Mouse (Mus musculus) liver, postnatal 0 days (tissue): ENCODE measurements at regions not wholly inside any gene's neighbourhood (a gene's known extent, or its start where the extent isn't known, plus 50 kb on each side); places are given as distances from the start of the nearest gene placed in this dataset.

Source experiments
- ATAC-seq: fragments of 200-750 bp; cut with Nextera tagmentation; 2 replicates; pipeline ENCODE4 v1.8.0; 2017; ENCODE audit warnings: mild to moderate bottlenecking, moderate library complexity
- DNase-seq: peaks from one replicate; pipeline ENCODE4 v3.0.0-alpha.2; 2016
- H3K27ac ChIP-seq: fragments of 300-500 bp; sonication (generic); 2 replicates; pipeline ENCODE4 v1.5.1; 2014; ENCODE audit warnings: antibody characterized with exemption, moderate library complexity, mild to moderate bottlenecking, low read depth
- H3K27me3 ChIP-seq: fragments of 300-500 bp; sonication (generic); 2 replicates; pipeline ENCODE4 v1.6.1; 2014; ENCODE audit warnings: low read length, control low read depth, mixed read lengths; ENCODE audit not compliant: insufficient read depth
- H3K36me3 ChIP-seq: fragments of 300-500 bp; sonication (generic); replicated peaks from 2 replicates; pipeline ENCODE4 v1.6.1; 2014; ENCODE audit warnings: mild to moderate bottlenecking, control low read depth, low read length, moderate library complexity, mixed read lengths; ENCODE audit not compliant: insufficient read depth
- H3K4me1 ChIP-seq: fragments of 300-500 bp; sonication (generic); 2 replicates; pipeline ENCODE4 v1.6.1; 2014; ENCODE audit warnings: antibody characterized with exemption, mild to moderate bottlenecking, control low read depth; ENCODE audit not compliant: insufficient read depth
- H3K4me2 ChIP-seq: fragments of 300-500 bp; sonication (generic); 2 replicates; pipeline ENCODE4 v1.6.1; 2014; ENCODE audit warnings: low read depth, mild to moderate bottlenecking, low read length, moderate library complexity, mixed read lengths
- H3K4me3 ChIP-seq: fragments of 300-500 bp; sonication (generic); 2 replicates; pipeline ENCODE4 v1.5.1; 2014; ENCODE audit warnings: low read depth, low read length
- H3K9ac ChIP-seq: fragments of 300-500 bp; sonication (generic); replicated peaks from 2 replicates; pipeline ENCODE4 v1.6.1; 2014; ENCODE audit warnings: mild to moderate bottlenecking, moderate library complexity
- H3K9me3 ChIP-seq: fragments of 300-500 bp; sonication (generic); 2 replicates; pipeline ENCODE4 v1.6.1; 2016; ENCODE audit warnings: mild to moderate bottlenecking, control low read depth, low read length, mixed read lengths
- CTCF ChIP-seq: sonication (generic); IDR thresholded peaks from 2 replicates; pipeline ENCODE4 v1.5.1; 2016; ENCODE audit warnings: antibody characterized with exemption, low read depth
- EP300 ChIP-seq: IDR thresholded peaks from 2 replicates; pipeline ENCODE4 v1.6.1; 2016; ENCODE audit warnings: antibody characterized with exemption, low read depth, mild to moderate bottlenecking
- WGBS: fragments of 180-500 bp; shearing (Covaris S2); extraction: QIAGEN DNeasy Blood & Tissue Kit; methylation state at CpG from one replicate; pipeline ENCODE4 v1.1.7; 2014; ENCODE audit not compliant: insufficient replicate concordance; 5-methylcytosine and 5-hydroxymethylcytosine counted together

- ATAC-seq = no peak
- WGBS = 67% methylated on average over 2 of the region's 2 CpGs
Observed at GRCm38 (mm10) chr1:157710870-157711269, 204.3 kb downstream of the Sec16b start.

GRCm38 (mm10) chr1:157712519-157712918 lies 206.0 kb downstream of the Sec16b start:
- no peak for TF ChIP-seq EP300
- TF ChIP-seq CTCF = no peak
- Histone ChIP-seq H3K4me2 (no peak overlapping the region), H3K9ac (no peak overlapping the region), H3K9me3 (no peaks in the 10 kb centered on the region), H3K4me1 (no peaks in the 10 kb centered on the region), H3K36me3 (no peaks in the 10 kb centered on the region), H3K27ac (no peak overlapping the region), H3K27me3 (no peaks in the 10 kb centered on the region), H3K4me3 (no peak overlapping the region)
- 23% methylated on average over 2 of the region's 2 CpGs for WGBS
- ATAC-seq = no peak
- no peak for DNase-seq

More at GRCm38 (mm10) chr1:157710870-157711269, 204.3 kb downstream of the Sec16b start:
- Histone ChIP-seq H3K36me3 (no peaks in the 10 kb centered on the region), H3K9me3 (no peaks in the 10 kb centered on the region), H3K4me3 (no peak overlapping the region), H3K4me1 (no peaks in the 10 kb centered on the region), H3K27ac (no peak overlapping the region), H3K4me2 (no peak overlapping the region), H3K9ac (no peak overlapping the region), H3K27me3 (no peaks in the 10 kb centered on the region)
- no peak for DNase-seq
- no peak for TF ChIP-seq EP300
- TF ChIP-seq CTCF = no peak

GRCm38 (mm10) chr1:157713851-157714250 lies 207.3 kb downstream of the Sec16b start:
- no peak for DNase-seq
- H3K4me3 ChIP-seq = no peak overlapping the region
- no peak for TF ChIP-seq EP300
- TF ChIP-seq CTCF = no peak
- H3K36me3 ChIP-seq = no peaks in the 10 kb centered on the region
- no peak for ATAC-seq
- H3K27me3 ChIP-seq = no peaks in the 10 kb centered on the region
- no peak overlapping the region for H3K9ac ChIP-seq
- 79% methylated on average over 7 of the region's 7 CpGs for WGBS
- H3K27ac ChIP-seq = no peak overlapping the region
- H3K9me3 ChIP-seq = no peaks in the 10 kb centered on the region
- H3K4me1 ChIP-seq = no peaks in the 10 kb centered on the region
- H3K4me2 ChIP-seq = no peak overlapping the region

- Histone ChIP-seq H3K9me3 (no peaks in the 10 kb centered on the region), H3K27ac (no peak overlapping the region), H3K36me3 (no peaks in the 10 kb centered on the region), H3K27me3 (no peaks in the 10 kb centered on the region), H3K4me1 (no peaks in the 10 kb centered on the region), H3K4me3 (no peak overlapping the region), H3K9ac (no peak overlapping the region), H3K4me2 (no peak overlapping the region)
- WGBS = 56% methylated on average over 3 of the region's 3 CpGs
- ATAC-seq (no peak), DNase-seq (no peak)
- TF ChIP-seq CTCF (no peak), EP300 (no peak)
Observed at GRCm38 (mm10) chr1:157715632-157716031, 209.1 kb downstream of the Sec16b start.

GRCm38 (mm10) chr1:157717131-157717530 lies 210.6 kb downstream of the Sec16b start:
- Histone ChIP-seq H3K4me2 (no peak overlapping the region), H3K9ac (no peak overlapping the region), H3K4me3 (no peak overlapping the region), H3K9me3 (no peaks in the 10 kb centered on the region), H3K36me3 (no peaks in the 10 kb centered on the region), H3K4me1 (no peaks in the 10 kb centered on the region), H3K27me3 (no peaks in the 10 kb centered on the region), H3K27ac (no peak overlapping the region)
- ATAC-seq (no peak), DNase-seq (no peak)
- WGBS = 45% methylated on average over 5 of the region's 5 CpGs
- TF ChIP-seq CTCF (no peak), EP300 (no peak)

- Histone ChIP-seq H3K4me1 (no peaks in the 10 kb centered on the region), H3K4me3 (no peak overlapping the region), H3K9ac (no peak overlapping the region), H3K4me2 (no peak overlapping the region), H3K27me3 (no peaks in the 10 kb centered on the region), H3K27ac (no peak overlapping the region), H3K9me3 (no peaks in the 10 kb centered on the region), H3K36me3 (no peaks in the 10 kb centered on the region)
- TF ChIP-seq EP300 = no peak
- TF ChIP-seq CTCF = no peak
- 78% methylated on average over 5 of the region's 5 CpGs for WGBS
- DNase-seq (no peak), ATAC-seq (no peak)
Observed at GRCm38 (mm10) chr1:157721946-157722345, 215.4 kb downstream of the Sec16b start.

- no peak for TF ChIP-seq EP300
- no peak for TF ChIP-seq CTCF
- WGBS = 81% methylated on average over 1 of the region's 1 CpGs
- H3K4me1 ChIP-seq = no peaks in the 10 kb centered on the region
- no peak overlapping the region for H3K9ac ChIP-seq
- no peak overlapping the region for H3K4me2 ChIP-seq
- H3K27ac ChIP-seq = no peak overlapping the region
- ATAC-seq = no peak
- no peaks in the 10 kb centered on the region for H3K27me3 ChIP-seq
- DNase-seq = no peak
- H3K4me3 ChIP-seq = no peak overlapping the region
- no peaks in the 10 kb centered on the region for H3K9me3 ChIP-seq
- H3K36me3 ChIP-seq = no peaks in the 10 kb centered on the region
Observed at GRCm38 (mm10) chr1:157731124-157731523, 224.6 kb downstream of the Sec16b start.
